Mouse (Mus musculus): ENCODE data around the gene Sh3kbp1.

DNA sequence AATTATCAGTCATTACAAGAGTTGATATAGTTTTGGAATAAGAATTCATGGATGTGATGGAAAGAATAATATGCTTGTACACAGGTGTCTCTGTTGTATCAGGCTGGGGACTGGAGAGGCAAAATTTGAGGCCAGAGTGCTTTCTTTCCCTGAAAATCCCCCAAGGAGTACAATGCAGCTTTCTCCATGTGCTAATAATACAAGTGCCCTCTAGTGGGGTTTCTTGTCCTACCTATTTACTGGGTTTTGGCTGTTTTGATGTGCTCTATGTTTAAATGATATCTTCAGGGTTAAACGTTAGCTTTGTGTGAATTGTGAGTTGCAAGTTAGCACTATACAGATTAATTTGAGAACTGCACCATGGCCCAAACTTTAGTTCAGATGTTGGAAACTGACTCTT lies 35.4 kb upstream of the Sh3kbp1 start:
- TF ChIP-seq EP300 (IDR thresholded peaks at IDR 0.05; ENCODE audit: low read depth in 1 of 2, low read length in 2 of 2) (no peak), MEF2A (IDR thresholded peaks at IDR 0.05; ENCODE audit: extremely low read depth, insufficient replicate concordance, low read depth, low read length, poor library complexity, severe bottlenecking) (no peak), MAX (IDR thresholded peaks at IDR 0.05; ENCODE audit: low read length) (no peak)
